Mouse (Mus musculus): ENCODE data around the gene Lcn2. TPM values are rescaled to one million over a fixed set of nuclear protein-coding genes. Genes with fewer than 3 reads are reported as not detected.
"Not testable (repeated sequence)": the region's sequence is repeated elsewhere in the genome, so short reads cannot be mapped to it uniquely, and the experiment has no call there.

Lcn2 gene
- polyA plus RNA-seq, 1 experiment: 0.77 TPM

DNA sequence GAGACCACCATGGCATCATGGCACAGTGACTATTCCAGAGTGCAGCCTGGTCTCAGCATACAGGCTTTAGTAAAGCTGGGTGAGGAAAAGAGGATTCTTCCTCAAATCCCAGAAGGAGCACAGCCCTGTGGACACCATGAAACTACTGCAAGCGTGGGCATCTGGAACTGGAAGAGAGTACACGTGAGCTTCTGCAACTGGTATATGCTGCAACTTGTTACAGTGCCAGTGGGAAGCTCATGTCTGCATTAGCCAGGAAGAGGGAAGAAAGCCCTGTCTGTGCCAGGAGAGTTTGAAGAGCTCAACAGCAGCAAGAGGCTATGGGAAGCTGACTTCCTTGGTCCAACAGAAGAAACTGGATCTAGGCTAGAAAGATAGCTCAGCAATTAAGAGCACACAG, 5.4 kb downstream of the Lcn2 start:
- TF ChIP-seq CTCF (IDR thresholded peaks at IDR 0.05; ENCODE audit: borderline replicate concordance, extremely low read depth, insufficient read depth, insufficient read length) (no peak), POLR2A (IDR thresholded peaks at IDR 0.05; ENCODE audit: borderline replicate concordance, extremely low read depth, insufficient read depth, insufficient read length, poor library complexity, severe bottlenecking) (no peak)
- no peak for DNase-seq (ENCODE audit: low read depth)

DNA sequence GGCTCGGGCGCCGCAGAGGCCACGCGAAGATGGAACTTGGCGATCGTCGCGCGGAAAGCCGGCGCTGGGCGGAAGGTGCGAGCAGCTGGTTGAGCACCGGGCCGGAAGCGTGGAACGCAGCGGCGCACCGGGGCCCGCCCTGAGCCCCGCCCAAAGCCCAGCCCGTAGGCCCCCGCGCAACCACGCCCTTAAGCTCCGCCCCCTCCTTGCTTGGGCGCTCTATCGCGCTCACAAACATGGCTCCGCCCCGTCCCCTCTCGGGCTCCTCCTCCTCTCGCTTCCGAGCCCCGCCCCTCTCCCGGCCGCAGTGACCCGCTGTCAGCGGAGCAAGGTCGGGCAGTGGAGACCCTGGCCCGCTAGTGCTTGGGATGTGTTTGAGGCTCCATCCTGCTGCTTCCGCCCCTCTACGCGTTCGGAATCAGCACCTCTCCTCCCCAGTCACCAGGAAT, 6.3 kb downstream of the Lcn2 start, which contains the start of gene 1110008P14Rik:
TSS of gene 1110008P14Rik (minus strand) at position 164 of the 449 bp plus-strand sequence.
- peak; percentile 94 for DNase-seq (ENCODE audit: low read depth)
- TF ChIP-seq CTCF (IDR thresholded peaks at IDR 0.05; ENCODE audit: borderline replicate concordance, extremely low read depth, insufficient read depth, insufficient read length) (no peak), POLR2A (IDR thresholded peaks at IDR 0.05; ENCODE audit: borderline replicate concordance, extremely low read depth, insufficient read depth, insufficient read length, poor library complexity, severe bottlenecking) (no peak)

DNA sequence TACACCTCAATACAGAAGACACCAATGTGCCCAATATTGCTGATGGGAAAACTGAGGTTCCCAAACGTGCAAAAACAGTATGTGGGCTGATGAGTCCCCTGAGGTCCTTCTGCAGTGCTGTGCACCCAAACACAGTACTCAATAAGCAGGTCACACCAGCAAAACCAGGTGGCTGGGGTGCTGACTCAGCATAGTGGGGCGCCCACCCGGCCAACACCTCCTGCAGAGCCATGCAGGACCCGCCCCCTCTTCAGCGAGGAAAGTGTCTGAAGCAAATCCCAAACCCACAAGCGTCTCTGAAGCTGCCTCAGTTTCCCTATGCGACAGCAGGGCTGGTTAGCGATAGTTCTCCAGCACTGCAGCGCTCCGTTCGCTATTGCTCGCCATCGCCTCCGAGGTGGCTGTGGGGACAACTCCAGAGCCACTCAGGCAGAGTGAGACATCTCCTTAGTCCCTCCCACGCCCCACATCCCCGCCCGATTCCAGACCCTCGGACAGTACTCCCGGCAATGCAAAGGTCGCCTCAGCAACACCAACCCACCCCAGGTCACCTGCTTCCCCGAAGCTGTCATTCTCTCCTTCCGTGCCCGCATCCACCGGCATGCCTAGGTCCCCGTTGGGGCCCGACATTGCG, 6.8 kb downstream of the Lcn2 start:
- no peak for TF ChIP-seq POLR2A (IDR thresholded peaks at IDR 0.05; ENCODE audit: borderline replicate concordance, extremely low read depth, insufficient read depth, insufficient read length, poor library complexity, severe bottlenecking)
- DNase-seq (ENCODE audit: low read depth): no peak

DNA sequence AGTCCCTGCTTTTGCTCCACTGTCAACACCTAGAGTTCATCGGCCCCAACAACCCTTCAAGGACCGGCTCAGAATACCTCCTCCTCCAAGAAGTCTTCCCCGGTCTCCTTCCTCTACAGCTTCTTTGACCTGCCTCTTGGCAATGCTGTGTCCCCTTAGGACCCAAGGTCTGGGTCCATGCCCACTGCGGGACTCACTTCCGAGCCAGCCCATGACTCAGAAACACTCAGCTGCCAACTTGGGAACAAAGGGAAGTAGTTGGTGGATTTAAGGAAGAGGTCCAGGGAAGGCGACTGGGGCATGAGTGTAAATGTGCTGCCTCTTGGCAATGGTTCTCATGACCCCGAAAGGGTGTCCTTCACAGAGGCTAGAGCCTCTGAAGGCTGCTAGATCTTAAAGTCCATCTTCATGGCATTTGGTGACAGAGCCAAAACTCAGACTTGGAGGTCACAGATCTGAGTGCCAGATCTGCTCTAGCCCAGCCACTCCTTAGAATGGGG, 8.0 kb downstream of the Lcn2 start:
- no peak for TF ChIP-seq POLR2A (IDR thresholded peaks at IDR 0.05; ENCODE audit: borderline replicate concordance, extremely low read depth, insufficient read depth, insufficient read length, poor library complexity, severe bottlenecking)
- TF ChIP-seq CTCF (IDR thresholded peaks at IDR 0.05; ENCODE audit: borderline replicate concordance, extremely low read depth, insufficient read depth, insufficient read length): no peak
- no peak for DNase-seq (ENCODE audit: low read depth)

- no peak for DNase-seq (ENCODE audit: low read depth)
- TF ChIP-seq CTCF (IDR thresholded peaks at IDR 0.05; ENCODE audit: borderline replicate concordance, extremely low read depth, insufficient read depth, insufficient read length) (no peak), POLR2A (IDR thresholded peaks at IDR 0.05; ENCODE audit: borderline replicate concordance, extremely low read depth, insufficient read depth, insufficient read length, poor library complexity, severe bottlenecking) (no peak)
Measured at GRCm38 (mm10) chr2:32376963-32377362, 11.1 kb downstream of the Lcn2 start.

DNA sequence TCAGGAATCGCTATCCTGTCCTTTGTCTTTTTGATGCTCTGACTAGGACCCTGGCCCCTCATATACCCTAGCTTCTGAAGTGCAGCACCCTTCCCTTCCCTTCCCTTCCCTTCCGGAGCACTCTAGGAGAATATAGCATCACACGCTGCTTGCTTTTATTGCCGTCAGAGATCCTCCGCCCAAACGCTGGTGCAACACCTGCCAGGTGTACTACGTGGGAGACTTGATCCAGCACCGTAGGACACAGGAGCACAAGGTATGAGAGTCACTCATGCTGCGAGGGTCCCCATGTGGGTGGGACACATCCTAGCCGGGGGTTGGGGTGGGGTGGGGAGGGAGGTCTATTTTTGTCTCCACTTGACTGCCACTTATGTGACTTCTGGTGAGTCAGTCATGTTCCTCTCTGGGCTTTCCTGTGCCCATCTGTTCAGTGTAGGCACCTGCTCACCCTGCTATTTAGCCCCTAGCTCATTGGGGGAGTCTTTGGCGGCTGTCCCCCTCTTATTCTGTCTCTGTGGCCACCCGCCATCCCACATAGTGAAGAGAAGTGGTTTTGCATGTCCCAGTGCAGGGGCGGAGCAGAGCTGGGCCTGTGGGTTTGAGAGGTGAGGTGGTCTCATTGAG, 12.6 kb downstream of the Lcn2 start:
- DNase-seq (ENCODE audit: low read depth): no peak
- no peak for TF ChIP-seq CTCF (IDR thresholded peaks at IDR 0.05; ENCODE audit: borderline replicate concordance, extremely low read depth, insufficient read depth, insufficient read length)
- no peak for TF ChIP-seq POLR2A (IDR thresholded peaks at IDR 0.05; ENCODE audit: borderline replicate concordance, extremely low read depth, insufficient read depth, insufficient read length, poor library complexity, severe bottlenecking)

- TF ChIP-seq CTCF (IDR thresholded peaks at IDR 0.05; ENCODE audit: borderline replicate concordance, extremely low read depth, insufficient read depth, insufficient read length) (no peak), POLR2A (IDR thresholded peaks at IDR 0.05; ENCODE audit: borderline replicate concordance, extremely low read depth, insufficient read depth, insufficient read length, poor library complexity, severe bottlenecking) (no peak)
- no peak for DNase-seq (ENCODE audit: low read depth)
Measured at GRCm38 (mm10) chr2:32374191-32374590, 13.9 kb downstream of the Lcn2 start.

- no peak for TF ChIP-seq POLR2A (IDR thresholded peaks at IDR 0.05; ENCODE audit: borderline replicate concordance, extremely low read depth, insufficient read depth, insufficient read length, poor library complexity, severe bottlenecking)
- no peak for TF ChIP-seq CTCF (IDR thresholded peaks at IDR 0.05; ENCODE audit: borderline replicate concordance, extremely low read depth, insufficient read depth, insufficient read length)
- no peak for DNase-seq (ENCODE audit: low read depth)
Measured at GRCm38 (mm10) chr2:32367315-32367714, 20.7 kb downstream of the Lcn2 start.

DNA sequence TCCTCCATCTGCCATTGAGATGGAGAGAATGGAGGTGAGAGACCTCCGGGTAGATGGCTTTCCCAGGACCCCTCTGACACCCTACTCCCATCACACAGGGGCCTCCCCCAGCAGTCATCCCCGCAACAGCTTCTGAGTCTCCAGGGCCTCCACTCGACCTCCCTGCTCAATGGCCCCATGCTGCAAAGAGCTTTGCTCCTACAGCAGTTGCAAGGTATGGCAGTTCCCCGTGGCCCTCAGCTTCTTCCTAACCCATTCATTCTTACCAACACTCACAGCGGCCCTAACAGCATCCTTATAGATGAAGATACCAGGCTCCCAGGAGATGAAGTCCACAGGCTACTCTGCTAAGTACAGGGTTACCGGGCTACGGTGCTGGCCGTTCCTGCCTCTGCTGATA, 23.9 kb downstream of the Lcn2 start:
- TF ChIP-seq POLR2A (IDR thresholded peaks at IDR 0.05; ENCODE audit: borderline replicate concordance, extremely low read depth, insufficient read depth, insufficient read length, poor library complexity, severe bottlenecking) (no peak), CTCF (IDR thresholded peaks at IDR 0.05; ENCODE audit: borderline replicate concordance, extremely low read depth, insufficient read depth, insufficient read length) (no peak)
- DNase-seq (ENCODE audit: low read depth): no peak

GRCm38 (mm10) chr2:32363376-32364106, 24.5 kb downstream of the Lcn2 start:
- no peak for DNase-seq (ENCODE audit: low read depth)

DNA sequence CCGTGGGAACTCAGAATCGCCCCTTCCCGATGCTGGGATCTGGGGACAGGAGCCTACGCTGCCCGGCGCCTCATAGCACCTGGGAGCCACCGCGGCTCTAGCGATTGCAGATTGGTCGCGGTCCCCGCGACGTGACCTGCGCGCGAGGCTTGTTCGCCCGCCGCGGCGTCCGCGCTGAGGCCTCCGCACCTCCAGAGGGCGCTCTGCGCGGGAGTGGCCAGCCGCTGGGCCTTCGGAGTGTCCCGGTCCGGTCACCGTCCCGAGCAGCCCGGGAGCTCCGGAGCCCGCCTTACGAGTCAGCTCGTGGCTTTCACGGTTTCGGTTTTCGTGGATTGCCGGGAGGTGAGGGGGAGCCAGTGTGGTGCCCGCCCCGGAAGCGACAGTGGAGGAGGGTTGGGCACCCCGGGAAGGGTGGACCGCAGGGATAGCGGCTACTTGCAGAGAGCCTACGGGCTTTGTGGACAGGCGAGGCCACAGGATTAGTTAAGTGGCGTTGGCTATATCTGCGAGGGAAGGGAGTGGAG, 25.2 kb downstream of the Lcn2 start:
- peak; percentile 38; the same call in 1 of the 2 replicates for TF ChIP-seq POLR2A (IDR thresholded peaks at IDR 0.05; ENCODE audit: borderline replicate concordance, extremely low read depth, insufficient read depth, insufficient read length, poor library complexity, severe bottlenecking)
- TF ChIP-seq CTCF (IDR thresholded peaks at IDR 0.05; ENCODE audit: borderline replicate concordance, extremely low read depth, insufficient read depth, insufficient read length): peak; percentile 88
- DNase-seq (ENCODE audit: low read depth): peak; percentile 92

More at GRCm38 (mm10) chr2:32363376-32364106, 24.5 kb downstream of the Lcn2 start:
- TF ChIP-seq POLR2A (IDR thresholded peaks at IDR 0.05; ENCODE audit: borderline replicate concordance, extremely low read depth, insufficient read depth, insufficient read length, poor library complexity, severe bottlenecking): no peak
- no peak for TF ChIP-seq CTCF (IDR thresholded peaks at IDR 0.05; ENCODE audit: borderline replicate concordance, extremely low read depth, insufficient read depth, insufficient read length)

- not testable (repeated sequence) for DNase-seq (ENCODE audit: low read depth)
Measured at GRCm38 (mm10) chr2:32362274-32362673, 25.8 kb downstream of the Lcn2 start.

Measured in brain, embryonic 14.5 days (tissue).